Mouse (Mus musculus) adrenal gland, adult 8-10 months (tissue): ENCODE measurements around the gene Ank3. TPM values are rescaled to one million over a fixed set of nuclear protein-coding genes. Genes with fewer than 3 reads are reported as not detected.
A peak's percentile ranks its signal among the peaks of the same experiment; 100 is the strongest.

Source experiments
- DNase-seq: peaks from one replicate; pipeline ENCODE4 v3.0.0; 2022
- total RNA-seq, 4 experiments: library from RNA; stranded (reverse); gene quantifications; 2 replicates each; pipeline ENCODE4 v1.2.4; 2022

Gene Ank3
- total RNA-seq, 4 experiments from 2014 or later: 12.0 to 26.9 (median 20.4) TPM

GRCm38 (mm10) chr10:69574190-69574663, 175.7 kb downstream of the Ank3 start:
- DNase-seq: no peak

- no peak for DNase-seq
These were observed 176.3 kb downstream of the Ank3 start for GRCm38 (mm10) chr10:69574894-69575293.

GRCm38 (mm10) chr10:69575451-69575850, 176.9 kb downstream of the Ank3 start:
- no peak for DNase-seq

- DNase-seq: no peak
These were observed 177.7 kb downstream of the Ank3 start for GRCm38 (mm10) chr10:69576264-69576663.

GRCm38 (mm10) chr10:69577061-69577728, 178.6 kb downstream of the Ank3 start:
- DNase-seq: no peak

- DNase-seq: no peak
These were observed 179.1 kb downstream of the Ank3 start for GRCm38 (mm10) chr10:69577729-69578061.

- peak; percentile 70 for DNase-seq
These were observed 181.0 kb downstream of the Ank3 start for GRCm38 (mm10) chr10:69579585-69579984.

GRCm38 (mm10) chr10:69581525-69581924, 183.0 kb downstream of the Ank3 start:
- no peak for DNase-seq

- DNase-seq: peak; percentile 16
These were observed 185.4 kb downstream of the Ank3 start for GRCm38 (mm10) chr10:69583874-69584481.

GRCm38 (mm10) chr10:69584566-69584965, 186.0 kb downstream of the Ank3 start:
- DNase-seq: no peak

GRCm38 (mm10) chr10:69585271-69585670, 186.7 kb downstream of the Ank3 start:
- no peak for DNase-seq

GRCm38 (mm10) chr10:69594186-69595131, 195.9 kb downstream of the Ank3 start:
- DNase-seq: peak; percentile 36

GRCm38 (mm10) chr10:69595487-69595886, 196.9 kb downstream of the Ank3 start:
- DNase-seq: no peak

GRCm38 (mm10) chr10:69601471-69601870, 202.9 kb downstream of the Ank3 start:
- DNase-seq: no peak

- no peak for DNase-seq
These were observed 204.1 kb downstream of the Ank3 start for GRCm38 (mm10) chr10:69602711-69603110.

GRCm38 (mm10) chr10:69604609-69605008, 206.0 kb downstream of the Ank3 start:
- no peak for DNase-seq

GRCm38 (mm10) chr10:69605211-69605610, 206.6 kb downstream of the Ank3 start:
- DNase-seq: no peak

- DNase-seq: no peak
These were observed 209.1 kb downstream of the Ank3 start for GRCm38 (mm10) chr10:69607611-69608119.

GRCm38 (mm10) chr10:69611314-69611713, 212.7 kb downstream of the Ank3 start:
- DNase-seq: no peak

- peak; percentile 4 for DNase-seq
These were observed 213.3 kb downstream of the Ank3 start for GRCm38 (mm10) chr10:69611839-69612340.

GRCm38 (mm10) chr10:69616953-69617352, 218.4 kb downstream of the Ank3 start:
- no peak for DNase-seq

GRCm38 (mm10) chr10:69617537-69618112, 219.1 kb downstream of the Ank3 start:
- DNase-seq: no peak
